Comparison of ENCODE assay signal across 30 mouse cellular contexts in the genomic region with DNA sequence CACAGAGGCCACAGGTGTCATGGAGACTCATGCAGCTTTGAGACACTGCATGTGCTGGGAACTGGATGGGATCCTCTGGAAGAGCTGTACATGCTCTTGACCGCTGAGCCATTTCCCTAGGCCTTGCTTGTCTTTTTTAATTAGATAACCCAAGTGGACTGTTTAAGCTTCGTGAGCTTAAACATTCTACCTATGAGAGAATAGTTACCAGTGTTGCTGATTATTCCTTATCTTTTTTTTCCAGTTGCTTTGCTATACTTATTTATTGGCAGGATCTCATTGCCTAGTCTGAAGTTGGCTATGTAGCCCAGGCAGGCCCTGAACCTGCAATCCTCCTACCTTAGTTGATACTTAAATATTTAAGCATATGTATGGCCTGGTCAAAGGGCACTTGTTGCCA. TPM values are rescaled to one million over a fixed set of nuclear protein-coding genes. Genes with fewer than 3 reads are reported as not detected.
DNase-seq lines count a peak whose midpoint lies in the region; ATAC-seq and TF ChIP-seq lines count a peak whose summit lies in the region.
"Had no signal": no experiment of that assay in that cellular context is flagged by ENCODE, and none has a peak within 500 bp of the region (broad histone marks: within the 10 kb centered on the region; RNA-seq: fewer than 3 reads in every experiment).

No protein-coding gene starts in this region.

- ATAC-seq in liver, embryonic 12.5 days = peak; percentile 44; the same call in 1 of the 2 replicates
- peak; percentile 41; the same call in 1 of the 2 replicates for ATAC-seq in liver, embryonic 14.5 days (ENCODE audit: insufficient read depth)
- ATAC-seq in megakaryocyte-erythroid progenitor cell, adult 5-6 weeks (replicated peaks; ENCODE audit: low FRiP score, low TSS enrichment, poor library complexity, severe bottlenecking) = peak; percentile 64
- ATAC-seq: forebrain, embryonic 13.5 days; forebrain, embryonic 16.5 days; hindbrain, postnatal 0 days; Patski had no signal

- TF ChIP-seq EP300 in liver, embryonic 14.5 days (IDR thresholded peaks at IDR 0.05; ENCODE audit: low read depth) = peak; percentile 41; the same call in 1 of the 2 replicates

- H3K36me3 ChIP-seq in liver, embryonic 12.5 days = peaks cover 87% of the 10 kb centered on the region
- H3K36me3 ChIP-seq in liver, embryonic 14.5 days (replicated peaks; ENCODE audit: control insufficient read depth, insufficient read depth, low read depth) = peaks cover 40% of the 10 kb centered on the region

- H3K27me3 ChIP-seq in liver, embryonic 12.5 days (replicated peaks) = no peaks in the 10 kb centered on the region
- no peaks in the 10 kb centered on the region for H3K27me3 ChIP-seq in liver, embryonic 14.5 days (ENCODE audit: control insufficient read depth, insufficient read depth, low read length)
- H3K27me3 ChIP-seq: CH12.LX; embryonic facial prominence, embryonic 13.5 days; forebrain, embryonic 13.5 days; heart, embryonic 13.5 days; Patski had no signal

- H3K4me3 ChIP-seq in liver, embryonic 12.5 days = no peak overlapping the region
- H3K4me3 ChIP-seq in liver, embryonic 14.5 days (ENCODE audit: insufficient read depth in 1 of 2, low read depth in 2 of 2, low read length in 2 of 2) = no peak overlapping the region
- H3K4me3 ChIP-seq: embryonic facial prominence, embryonic 10.5 days; embryonic facial prominence, embryonic 13.5 days; forebrain, embryonic 10.5 days; forebrain, embryonic 13.5 days; heart, adult 2 months; heart, embryonic 10.5 days; heart, embryonic 13.5 days had no signal

- H3K4me2 ChIP-seq in liver, embryonic 12.5 days = no peak overlapping the region
- H3K4me2 ChIP-seq in liver, embryonic 14.5 days (ENCODE audit: low read depth) = no peak overlapping the region
- H3K4me2 ChIP-seq: embryonic facial prominence, embryonic 13.5 days; forebrain, embryonic 13.5 days; heart, embryonic 13.5 days; hindbrain, embryonic 14.5 days had no signal

- H3K27ac ChIP-seq in liver, embryonic 12.5 days = no peak overlapping the region
- H3K27ac ChIP-seq in liver, embryonic 14.5 days = no peak overlapping the region
- H3K27ac ChIP-seq: embryonic facial prominence, embryonic 10.5 days; embryonic facial prominence, embryonic 13.5 days; forebrain, embryonic 10.5 days; forebrain, embryonic 13.5 days; heart, adult 2 months; heart, embryonic 10.5 days; heart, embryonic 13.5 days; hindbrain, embryonic 14.5 days; hindbrain, postnatal 0 days had no signal

- WGBS in liver, embryonic 12.5 days (ENCODE audit: insufficient replicate concordance) = 41% methylated on average over 2 of the region's 2 CpGs
- 24% methylated on average over 2 of the region's 2 CpGs for WGBS in liver, embryonic 14.5 days (ENCODE audit: insufficient replicate concordance)

- DNase-seq in liver = no peak
- DNase-seq in liver, embryonic 14.5 days (ENCODE audit: low read depth in 3 of 3, low spot score in 3 of 3) = no peak
- no peak for DNase-seq in right cerebral cortex, postnatal 14 days
- no peak for DNase-seq in thymus, postnatal 25 days
- DNase-seq: adrenal gland, postnatal 14 days; B cell, adult 2 months; cerebellum, adult 11-12 months; cerebellum, adult 8-10 months; cerebellum, postnatal 10 days; cerebellum, postnatal 36 days; embryo, embryonic 11 days; gastrocnemius, postnatal 10 days; gastrocnemius, postnatal 36 days; heart, adult 2 months; heart, postnatal 14 days; heart, postnatal 4 days had no signal

- no peak for TF ChIP-seq CTCF in liver, embryonic 14.5 days (IDR thresholded peaks at IDR 0.05; ENCODE audit: low read depth)

- H3K9me3 ChIP-seq in liver, embryonic 12.5 days (replicated peaks) = 0 out of 2 replicates have a peak, but pooled peaks cover 3% of the 10 kb centered on the region
- H3K9me3 ChIP-seq in liver, embryonic 14.5 days (ENCODE audit: control insufficient read depth, low read length) = no peaks in the 10 kb centered on the region; the same call in 1 of the 2 replicates
- H3K9me3 ChIP-seq: forebrain, embryonic 10.5 days; forebrain, embryonic 13.5 days; G1E; heart, embryonic 10.5 days had no signal

- H3K4me1 ChIP-seq in liver, embryonic 12.5 days = peaks cover 22% of the 10 kb centered on the region
- H3K4me1 ChIP-seq in liver, embryonic 14.5 days (replicated peaks; ENCODE audit: control insufficient read depth in 2 of 2, insufficient read depth in 2 of 2, low read length in 1 of 2) = peaks cover 7 to 10% of the 10 kb centered on the region in 2 experiments
- H3K4me1 ChIP-seq: embryonic facial prominence, embryonic 10.5 days; embryonic facial prominence, embryonic 13.5 days; forebrain, embryonic 10.5 days; forebrain, embryonic 13.5 days; heart, embryonic 10.5 days had no signal

- 0 out of 2 replicates have a peak overlapping the region, but pooled peaks have one; percentile 3 for H3K9ac ChIP-seq in liver, embryonic 12.5 days
- H3K9ac ChIP-seq in liver, embryonic 14.5 days (replicated peaks) = no peak overlapping the region
- H3K9ac ChIP-seq: embryonic facial prominence, embryonic 13.5 days; forebrain, embryonic 13.5 days; heart, embryonic 13.5 days; hindbrain, embryonic 14.5 days had no signal

RNA-seq across cellular contexts. Expression of gene Asxl1, which starts 44.2 kb away (rescaled TPM):
- polyA plus RNA-seq in liver, embryonic 12.5 days (2016; fragmentation: Nextera tagmentation; extraction: Ambion mirVana) = 12.2 and 12.5 TPM in 2 replicates
- polyA plus RNA-seq in liver, embryonic 14.5 days (2012; rRNA removed) = 6.4 and 7.7 TPM in 2 replicates
- polyA plus RNA-seq in liver, embryonic 14.5 days (2014; fragmentation: Nextera tagmentation; extraction: Ambion mirVana) = 6.4 and 6.5 TPM in 2 replicates
- total RNA-seq in megakaryocyte-erythroid progenitor cell, adult 5-6 weeks (2014; fragmentation: Nextera tagmentation) = 51.5 and 58.9 TPM in 2 replicates
- 27.3 and 32.2 TPM in 2 replicates for total RNA-seq in megakaryocyte-erythroid progenitor cell, adult 5-6 weeks (2017)
